ENCODE assay signal across 9 mouse cellular contexts in genomic region chr1:64189471-64189870, GRCm38 (mm10).
DNase-seq lines count a peak whose midpoint lies in the region; ATAC-seq and TF ChIP-seq lines count a peak whose summit lies in the region.
"Had no signal": no experiment of that assay in that cellular context is flagged by ENCODE, and none has a peak within 500 bp of the region (broad histone marks: within the 10 kb centered on the region; RNA-seq: fewer than 3 reads in every experiment).

No protein-coding gene starts in this region.

- DNase-seq in layer of hippocampus, adult 2 months (ENCODE audit: low spot score in 2 of 2) = no peak
- no peak for DNase-seq in layer of hippocampus, adult 9-10 months (ENCODE audit: low spot score)
- peak; percentile 9 to 11 for DNase-seq in kidney, adult 8-10 months
- DNase-seq in adrenal gland, postnatal 4 days (ENCODE audit: low spot score in 2 of 2) = no peak
- DNase-seq in embryo, embryonic 9.5 days (ENCODE audit: extremely low spot score) = no peak

- no peaks in the 10 kb centered on the region for H3K36me3 ChIP-seq in megakaryocyte, embryonic 14.5 days (replicated peaks; ENCODE audit: low read length)
- H3K36me3 ChIP-seq: liver, embryonic 15.5 days had no signal

- peaks cover 54% of the 10 kb centered on the region for H3K4me1 ChIP-seq in megakaryocyte, embryonic 14.5 days
- H3K4me1 ChIP-seq: liver, embryonic 15.5 days had no signal

- H3K4me3 ChIP-seq in layer of hippocampus, adult 2 months = no peak overlapping the region
- peak overlapping the region; percentile 88 for H3K4me3 ChIP-seq in megakaryocyte, embryonic 14.5 days (replicated peaks)
- H3K4me3 ChIP-seq: liver, embryonic 15.5 days had no signal

- peak; percentile 92 for ATAC-seq in common myeloid progenitor, adult 5-6 weeks (replicated peaks; ENCODE audit: low read depth, poor library complexity, severe bottlenecking)

- no peaks in the 10 kb centered on the region for H3K27me3 ChIP-seq in megakaryocyte, embryonic 14.5 days (replicated peaks)
- H3K27me3 ChIP-seq: liver, embryonic 15.5 days had no signal

- peak overlapping the region; percentile 15; the same call in 1 of the 2 replicates for H3K27ac ChIP-seq in layer of hippocampus, adult 2 months
- H3K27ac ChIP-seq: liver, embryonic 15.5 days; stomach, postnatal 0 days had no signal

- H3K9me3 ChIP-seq in megakaryocyte, embryonic 14.5 days = no peaks in the 10 kb centered on the region
- H3K9me3 ChIP-seq: liver, embryonic 15.5 days had no signal

- no peak for TF ChIP-seq CTCF in layer of hippocampus, adult 2 months (conservative IDR thresholded peaks at IDR 0.05)

Comparison
In these comparisons a context has a peak if more than half of its experiments do, and no peak if none do; other contexts are left out.
1. DNase-seq: peak in kidney, adult 8-10 months (2 of 2); none in layer of hippocampus, adult 2 months (0 of 2), layer of hippocampus, adult 9-10 months (single experiment), adrenal gland, postnatal 4 days (0 of 2) and embryo, embryonic 9.5 days (single experiment).